Mouse (Mus musculus) gastrocnemius, adult 18-20 months (tissue): ENCODE data around the gene Defa33. TPM values are rescaled to one million over a fixed set of nuclear protein-coding genes. Genes with fewer than 3 reads are reported as not detected.
"Not testable (repeated sequence)": the region's sequence is repeated elsewhere in the genome, so short reads cannot be mapped to it uniquely, and the experiment has no call there.

Experiments
- DNase-seq: peaks from one replicate; pipeline ENCODE4 v3.0.0; 2021; ENCODE audit warnings: low spot score
- long read RNA-seq, 2 experiments: library from polyadenylated mRNA; stranded (forward); transcript quantifications; one replicate each; pipeline ENCODE4 v2.0.0; 2021
- total RNA-seq, 2 experiments: library from RNA; stranded (reverse); gene quantifications; 2 replicates each; pipeline ENCODE4 v1.2.3; 2021

The Defa33 gene
- not detected for total RNA-seq
- long read RNA-seq, experiment 1, result 0 reads
- long read RNA-seq, experiment 2, result 0 reads

DNA sequence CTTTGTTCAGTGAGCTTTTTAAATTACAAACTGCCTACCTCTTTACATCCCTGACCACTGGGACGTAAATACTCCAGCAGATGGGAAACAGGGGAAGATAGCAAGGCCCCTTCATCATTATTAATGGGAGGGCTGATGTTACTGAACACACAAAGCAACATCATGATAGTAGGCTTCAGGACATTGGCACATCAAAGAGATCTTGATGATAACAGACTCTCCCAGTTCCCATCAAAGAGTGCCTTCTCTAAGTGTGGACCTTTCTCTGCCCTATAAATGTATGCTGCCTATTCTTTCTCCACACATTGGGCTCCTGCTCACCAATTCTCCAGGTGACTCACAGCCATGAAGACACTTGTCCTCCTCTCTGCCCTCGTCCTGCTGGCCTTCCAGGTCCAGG, at the start of gene Defa33:
Gene Defa33, plus strand, starts transcription at position 301 of the 400 bp plus-strand sequence.
- not testable (repeated sequence) for DNase-seq

GRCm38 (mm10) chr8:21378215-21378614, 13.4 kb upstream of the Defa33 start, which contains the start of gene Defa2:
Defa2 (plus strand) TSS chr8:21378515.
- DNase-seq, result not testable (repeated sequence)

DNA sequence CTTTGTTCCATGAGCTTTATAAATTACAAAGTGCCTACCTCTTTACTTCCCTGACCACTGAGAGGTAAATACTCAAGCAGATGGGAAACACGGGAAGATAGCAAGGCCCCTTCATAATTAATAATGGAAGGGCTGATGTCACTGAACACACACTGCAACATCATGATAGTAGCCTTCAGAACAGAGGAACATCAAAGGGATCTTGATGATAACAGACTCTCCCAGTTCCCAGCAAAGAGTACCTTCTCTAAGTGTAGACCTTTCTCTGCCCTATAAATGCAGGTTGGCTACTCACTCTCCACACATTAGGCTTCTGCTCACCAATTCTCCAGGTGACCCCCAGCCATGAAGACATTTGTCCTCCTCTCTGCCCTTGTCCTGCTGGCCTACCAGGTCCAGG, 35.5 kb downstream of the Defa33 start, which contains the start of gene Defa36:
Gene Defa36, plus strand, starts transcription at position 301 of the 400 bp plus-strand sequence.
- DNase-seq, result not testable (repeated sequence)

Other genes starting within 250 kb of the Defa33 start
- gene Defa22, start 229.5 kb upstream of the Defa33 start, total RNA-seq, result not detected
- not detected for gene Defa31, start 200.2 kb upstream of the Defa33 start, total RNA-seq
- not detected for gene Gm15293, start 190.2 kb upstream of the Defa33 start, total RNA-seq
- gene Gm15292, start 142.1 kb upstream of the Defa33 start, total RNA-seq, result not detected
- gene Defa27, start 76.3 kb upstream of the Defa33 start, total RNA-seq, result not detected
- not detected for gene Defa29, start 64.8 kb upstream of the Defa33 start, total RNA-seq
- not detected for gene Defa2, start 13.3 kb upstream of the Defa33 start, total RNA-seq
- not detected for gene Defa36, start 35.6 kb downstream of the Defa33 start, total RNA-seq
- not detected for gene Gm7849, start 64.7 kb downstream of the Defa33 start, total RNA-seq
- gene Defa20, start 117.4 kb downstream of the Defa33 start, total RNA-seq, result not detected
- gene Defa32, start 137.2 kb downstream of the Defa33 start, total RNA-seq, result not detected
- not detected for gene Defa37, start 173.6 kb downstream of the Defa33 start, total RNA-seq
- not detected for gene Defa28, start 191.2 kb downstream of the Defa33 start, total RNA-seq
- gene Gm7861, start 202.7 kb downstream of the Defa33 start, total RNA-seq, result not detected
- gene Defa26, start 226.4 kb downstream of the Defa33 start, total RNA-seq, result not detected